Mouse (Mus musculus): ENCODE measurements around the gene Fam89b. TPM values are rescaled to one million over a fixed set of nuclear protein-coding genes. Genes with fewer than 3 reads are reported as not detected.
"Not testable (repeated sequence)": the region's sequence is repeated elsewhere in the genome, so short reads cannot be mapped to it uniquely, and the experiment has no call there.

The Fam89b gene
- total and polyA plus RNA-seq, 3 experiments = 29.6 to 60.2 TPM; not detected in 1

- TF ChIP-seq POLR2AphosphoS2 (IDR thresholded peaks at IDR 0.05; ENCODE audit: low read length) = peak; percentile 49
- TF ChIP-seq TAL1 (IDR thresholded peaks at IDR 0.05; ENCODE audit: low read length) = no peak
- TF ChIP-seq MYB (IDR thresholded peaks at IDR 0.05; ENCODE audit: low read depth, low read length) = peak; percentile 72
- TF ChIP-seq SMC3 (IDR thresholded peaks at IDR 0.05; ENCODE audit: low read depth, low read length) = no peak
- no peak; the same call in 1 of the 2 replicates for TF ChIP-seq E2F4 (IDR thresholded peaks at IDR 0.05; ENCODE audit: borderline replicate concordance, low read depth, low read length)
- no peak for TF ChIP-seq EP300 (IDR thresholded peaks at IDR 0.05; ENCODE audit: low read depth in 1 of 2, low read length in 2 of 2)
- TF ChIP-seq UBTF (IDR thresholded peaks at IDR 0.05; ENCODE audit: borderline replicate concordance, insufficient read depth, low read depth, low read length) = no peak
- peak; percentile 35; the same call in 1 of the 2 replicates for TF ChIP-seq TCF12 (IDR thresholded peaks at IDR 0.05; ENCODE audit: low read depth, low read length)
- TF ChIP-seq ZMIZ1 (IDR thresholded peaks at IDR 0.05; ENCODE audit: low read depth, low read length) = peak; percentile 68
- no peak for TF ChIP-seq CHD1 (IDR thresholded peaks at IDR 0.05; ENCODE audit: low read depth, low read length)
- TF ChIP-seq JUND (IDR thresholded peaks at IDR 0.05; ENCODE audit: low read depth, low read length) = no peak
- peak; percentile 86 for TF ChIP-seq NELFE (IDR thresholded peaks at IDR 0.05; ENCODE audit: low read depth, low read length)
- TF ChIP-seq BHLHE40 (IDR thresholded peaks at IDR 0.05; ENCODE audit: borderline replicate concordance, low read depth, low read length) = no peak
- no peak for TF ChIP-seq ZC3H11A (IDR thresholded peaks at IDR 0.05; ENCODE audit: low read depth, low read length)
- TF ChIP-seq ZKSCAN1 (IDR thresholded peaks at IDR 0.05; ENCODE audit: low read depth, low read length) = no peak
- 0 out of 2 replicates have a peak, but pooled peaks have one; percentile 6 for TF ChIP-seq TBP (IDR thresholded peaks at IDR 0.05; ENCODE audit: low read depth, low read length)
- TF ChIP-seq GABPA (IDR thresholded peaks at IDR 0.05; ENCODE audit: low read depth, low read length) = no peak
- no peak for TF ChIP-seq RCOR1 (IDR thresholded peaks at IDR 0.05; ENCODE audit: low read depth, low read length)
- peak; percentile 74 for TF ChIP-seq MXI1 (IDR thresholded peaks at IDR 0.05; ENCODE audit: low read depth, low read length)
- TF ChIP-seq SIN3A (IDR thresholded peaks at IDR 0.05; ENCODE audit: low read length) = peak; percentile 99
- TF ChIP-seq GATA1 (IDR thresholded peaks at IDR 0.05; ENCODE audit: low read depth, low read length) = no peak
Measured at GRCm38 (mm10) chr19:5688200-5689087, 41.0 kb downstream of the Fam89b start, which contains the start of the genes Map3k11 and Pcnx3 (continued).

GRCm38 (mm10) chr19:5687738-5688137 is 41.7 kb downstream of the Fam89b start:
- Histone ChIP-seq H3K4me1 (ENCODE audit: control insufficient read depth in 1 of 2, insufficient read depth in 2 of 2, low read length in 2 of 2) (peaks cover 2 to 24% of the 10 kb centered on the region in 2 experiments; a peak in 3 of 4 replicates), H3K36me3 (ENCODE audit: control insufficient read depth in 1 of 2, insufficient read depth in 2 of 2, low read length in 2 of 2) (peaks cover 2 to 7% of the 10 kb centered on the region in 2 experiments; a peak in 2 of 4 replicates)

GRCm38 (mm10) chr19:5686954-5687353 is 42.5 kb downstream of the Fam89b start:
- H3K9ac ChIP-seq (ENCODE audit: control insufficient read depth, low read depth, low read length, poor library complexity, severe bottlenecking); H3K27ac ChIP-seq (ENCODE audit: control insufficient read depth, low read depth, low read length); H3K9me3 ChIP-seq (replicated peaks; ENCODE audit: insufficient read depth, low read length); DNase-seq (ENCODE audit: low read depth, low spot score); H3K36me3 ChIP-seq (ENCODE audit: control insufficient read depth in 1 of 2, insufficient read depth in 2 of 2, low read length in 2 of 2); H3K4me3 ChIP-seq (ENCODE audit: control insufficient read depth in 1 of 2, insufficient read depth in 1 of 2, low read depth in 2 of 2, low read length in 2 of 2); H3K27me3 ChIP-seq (ENCODE audit: control insufficient read depth in 1 of 2, insufficient read depth in 2 of 2, low read length in 2 of 2): not testable (repeated sequence)
- Histone ChIP-seq H3K79me2 (ENCODE audit: control insufficient read depth, insufficient read depth, low read length, poor library complexity) (peaks cover 35% of the 10 kb centered on the region), H3K4me1 (ENCODE audit: control insufficient read depth in 1 of 2, insufficient read depth in 2 of 2, low read length in 2 of 2) (peaks cover 2 to 21% of the 10 kb centered on the region in 2 experiments; a peak in 3 of 4 replicates)

More at GRCm38 (mm10) chr19:5687738-5688137, 41.7 kb downstream of the Fam89b start:
- Histone ChIP-seq H3K9me3 (replicated peaks; ENCODE audit: insufficient read depth, low read length) (no peaks in the 10 kb centered on the region), H3K4me3 (ENCODE audit: control insufficient read depth in 1 of 2, insufficient read depth in 1 of 2, low read depth in 2 of 2, low read length in 2 of 2) (peak overlapping the region; percentile 89), H3K27me3 (ENCODE audit: control insufficient read depth in 1 of 2, insufficient read depth in 2 of 2, low read length in 2 of 2) (no peaks in the 10 kb centered on the region), H3K9ac (ENCODE audit: control insufficient read depth, low read depth, low read length, poor library complexity, severe bottlenecking) (peak overlapping the region; percentile 88), H3K27ac (ENCODE audit: control insufficient read depth, low read depth, low read length) (no peak overlapping the region; the same call in 1 of the 2 replicates), H3K79me2 (ENCODE audit: control insufficient read depth, insufficient read depth, low read length, poor library complexity) (peaks cover 41% of the 10 kb centered on the region)
- TF ChIP-seq HCFC1 (IDR thresholded peaks at IDR 0.05; ENCODE audit: low read depth, low read length) (no peak), RCOR1 (IDR thresholded peaks at IDR 0.05; ENCODE audit: low read depth, low read length) (no peak), MAZ (IDR thresholded peaks at IDR 0.05; ENCODE audit: low read depth, low read length) (no peak), TCF12 (IDR thresholded peaks at IDR 0.05; ENCODE audit: low read depth, low read length) (no peak), ZC3H11A (IDR thresholded peaks at IDR 0.05; ENCODE audit: low read depth, low read length) (no peak), ZKSCAN1 (IDR thresholded peaks at IDR 0.05; ENCODE audit: low read depth, low read length) (no peak), NRF1 (IDR thresholded peaks at IDR 0.05; ENCODE audit: insufficient read depth, low read depth, low read length, poor library complexity, severe bottlenecking) (no peak), SIN3A (IDR thresholded peaks at IDR 0.05; ENCODE audit: low read length) (no peak), USF2 (IDR thresholded peaks at IDR 0.05; ENCODE audit: borderline replicate concordance in 1 of 2, insufficient read depth in 1 of 2, low read depth in 1 of 2, low read length in 2 of 2) (no peak), POLR2AphosphoS5 (IDR thresholded peaks at IDR 0.05; ENCODE audit: borderline replicate concordance, low read depth, low read length) (no peak), GABPA (IDR thresholded peaks at IDR 0.05; ENCODE audit: low read depth, low read length) (no peak), NELFE (IDR thresholded peaks at IDR 0.05; ENCODE audit: low read depth, low read length) (no peak), MAX (IDR thresholded peaks at IDR 0.05; ENCODE audit: low read length) (no peak), ELF1 (IDR thresholded peaks at IDR 0.05; ENCODE audit: low read depth, low read length) (no peak), UBTF (IDR thresholded peaks at IDR 0.05; ENCODE audit: borderline replicate concordance, insufficient read depth, low read depth, low read length) (no peak)
- peak; percentile 31 for DNase-seq (ENCODE audit: low read depth, low spot score)
